Mouse (Mus musculus) embryonic facial prominence, embryonic 11.5 days (tissue): Measurements from ENCODE around the gene Pou6f1. TPM values are rescaled to one million over a fixed set of nuclear protein-coding genes. Genes with fewer than 3 reads are reported as not detected.
A peak's percentile ranks its signal among the peaks of the same experiment; 100 is the strongest.

Experiments
- ATAC-seq: fragments of 200-750 bp; cut with Nextera tagmentation; replicated peaks from 2 replicates; pipeline ENCODE4 v1.8.0; 2017; ENCODE audit warnings: low read depth; ENCODE audit not compliant: insufficient number of reproducible peaks, low FRiP score, low TSS enrichment
- DNase-seq: peaks from one replicate; pipeline ENCODE4 v3.0.0-alpha.2; 2015; ENCODE audit warnings: low spot score
- H3K27ac ChIP-seq: fragments of 300-500 bp; sonication (generic); replicated peaks from 2 replicates; pipeline ENCODE4 v1.5.1; 2014; ENCODE audit warnings: mild to moderate bottlenecking, low read depth, low read length, control low read depth
- H3K27me3 ChIP-seq: fragments of 300-500 bp; sonication (generic); 2 replicates; pipeline ENCODE4 v1.6.1; 2014; ENCODE audit warnings: mild to moderate bottlenecking, low read length, moderate library complexity, mixed read lengths; ENCODE audit not compliant: control insufficient read depth, insufficient read depth
- H3K36me3 ChIP-seq: fragments of 300-500 bp; sonication (generic); replicated peaks from 2 replicates; pipeline ENCODE4 v1.6.1; 2014; ENCODE audit warnings: low read depth, mild to moderate bottlenecking, low read length, moderate library complexity, mixed read lengths; ENCODE audit not compliant: control insufficient read depth, insufficient read depth
- H3K4me1 ChIP-seq: fragments of 300-500 bp; sonication (generic); 2 replicates; pipeline ENCODE4 v1.6.1; 2014; ENCODE audit warnings: low read length, mixed read lengths; ENCODE audit not compliant: control insufficient read depth, insufficient read depth
- H3K4me2 ChIP-seq: fragments of 300-500 bp; sonication (generic); 2 replicates; pipeline ENCODE4 v1.6.1; 2014; ENCODE audit warnings: low read depth, mild to moderate bottlenecking, control low read depth, low read length, moderate library complexity
- H3K4me3 ChIP-seq: fragments of 300-500 bp; sonication (generic); 2 replicates; pipeline ENCODE4 v1.5.1; 2014; ENCODE audit warnings: low read depth, low read length, control low read depth
- H3K9ac ChIP-seq: fragments of 300-500 bp; sonication (generic); replicated peaks from 2 replicates; pipeline ENCODE4 v1.6.1; 2014; ENCODE audit warnings: mild to moderate bottlenecking, control low read depth, low read length
- H3K9me3 ChIP-seq: fragments of 300-500 bp; sonication (generic); replicated peaks from 2 replicates; pipeline ENCODE4 v1.6.1; 2016; ENCODE audit warnings: mild to moderate bottlenecking, low read length, inconsistent platforms, mixed read lengths; ENCODE audit not compliant: control insufficient read depth
- WGBS: fragments of 180-500 bp; shearing (Covaris S2); extraction: QIAGEN DNeasy Blood & Tissue Kit; methylation state at CpG from one replicate; pipeline ENCODE4 v1.1.7; 2014; 5-methylcytosine and 5-hydroxymethylcytosine counted together
- polyA plus RNA-seq: library from polyadenylated mRNA; unstranded; fragments of >200 nt; fragmentation: Nextera tagmentation; extraction: Ambion mirVana; gene quantifications from 2 replicates; pipeline ENCODE4 v1.2.1, GENCODE M21; 2014

The Pou6f1 gene
- polyA plus RNA-seq, 1 experiment from 2014 or later, result 5.9 TPM

GRCm38 (mm10) chr15:100569239-100569638 lies 30.5 kb downstream of the Pou6f1 start:
- DNase-seq, result no peak
- no peak overlapping the region for H3K4me3 ChIP-seq
- no peaks in the 10 kb centered on the region for H3K36me3 ChIP-seq
- no peaks in the 10 kb centered on the region for H3K9me3 ChIP-seq
- H3K27me3 ChIP-seq, result no peaks in the 10 kb centered on the region
- ATAC-seq, result no peak
- WGBS, result 70% methylated on average over 3 of the region's 3 CpGs
- H3K4me1 ChIP-seq, result no peaks in the 10 kb centered on the region
- no peak overlapping the region for H3K27ac ChIP-seq
- H3K4me2 ChIP-seq, result no peak overlapping the region
- H3K9ac ChIP-seq, result no peak overlapping the region

- Histone ChIP-seq H3K9me3 (no peaks in the 10 kb centered on the region), H3K4me1 (no peaks in the 10 kb centered on the region), H3K27ac (no peak overlapping the region), H3K27me3 (no peaks in the 10 kb centered on the region), H3K4me3 (no peak overlapping the region), H3K9ac (no peak overlapping the region), H3K36me3 (no peaks in the 10 kb centered on the region), H3K4me2 (no peak overlapping the region)
- 65% methylated on average over 2 of the region's 2 CpGs for WGBS
- ATAC-seq, result no peak
- DNase-seq, result no peak
Measured at GRCm38 (mm10) chr15:100566531-100566930, 33.3 kb downstream of the Pou6f1 start.

GRCm38 (mm10) chr15:100557705-100558433 lies 41.9 kb downstream of the Pou6f1 start:
- H3K9me3 ChIP-seq, result no peaks in the 10 kb centered on the region
- ATAC-seq (no peak), DNase-seq (no peak)
- H3K27ac ChIP-seq, result no peak overlapping the region
- no peaks in the 10 kb centered on the region for H3K4me1 ChIP-seq
- no peaks in the 10 kb centered on the region for H3K36me3 ChIP-seq
- H3K9ac ChIP-seq, result no peak overlapping the region
- no peak overlapping the region for H3K4me3 ChIP-seq
- H3K27me3 ChIP-seq, result no peaks in the 10 kb centered on the region
- WGBS, result 81% methylated on average over 5 of the region's 5 CpGs
- no peak overlapping the region for H3K4me2 ChIP-seq

DNA sequence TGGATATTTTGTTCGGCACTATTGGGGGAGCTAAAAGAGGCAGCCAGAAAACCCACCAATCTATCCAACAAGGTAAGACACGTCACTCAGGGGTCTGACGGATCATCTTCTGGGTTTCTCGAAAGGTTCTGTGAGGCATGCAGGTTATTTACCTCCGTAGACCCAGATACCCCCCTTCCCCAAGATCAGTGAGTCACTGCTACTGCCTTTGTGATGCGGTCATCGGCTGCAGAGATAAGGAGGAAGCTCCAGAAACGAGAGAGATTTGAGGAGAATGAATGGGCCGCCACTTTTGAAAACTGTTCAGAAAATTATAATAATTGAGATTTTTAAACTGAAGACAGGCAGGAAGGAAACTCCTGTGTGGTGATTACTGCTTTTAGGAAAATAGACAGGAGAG lies 43.4 kb downstream of the Pou6f1 start:
- no peak overlapping the region for H3K27ac ChIP-seq
- H3K4me3 ChIP-seq, result no peak overlapping the region
- ATAC-seq (no peak), DNase-seq (no peak)
- H3K9me3 ChIP-seq, result no peaks in the 10 kb centered on the region
- no peaks in the 10 kb centered on the region for H3K36me3 ChIP-seq
- no peak overlapping the region for H3K4me2 ChIP-seq
- no peaks in the 10 kb centered on the region for H3K4me1 ChIP-seq
- H3K9ac ChIP-seq, result no peak overlapping the region
- WGBS, result 89% methylated on average over 9 of the region's 9 CpGs
- H3K27me3 ChIP-seq, result no peaks in the 10 kb centered on the region

- H3K27me3 ChIP-seq, result no peaks in the 10 kb centered on the region
- H3K9ac ChIP-seq, result no peak overlapping the region
- no peaks in the 10 kb centered on the region for H3K9me3 ChIP-seq
- H3K36me3 ChIP-seq, result no peaks in the 10 kb centered on the region
- ATAC-seq, result no peak
- no peak for DNase-seq
- no peak overlapping the region for H3K27ac ChIP-seq
- H3K4me2 ChIP-seq, result no peak overlapping the region
- whole genome bisulfite sequencing, result 92% methylated on average over 5 of the region's 5 CpGs
- no peak overlapping the region for H3K4me3 ChIP-seq
- no peaks in the 10 kb centered on the region for H3K4me1 ChIP-seq
Measured at GRCm38 (mm10) chr15:100555965-100556364, 43.8 kb downstream of the Pou6f1 start.

DNA sequence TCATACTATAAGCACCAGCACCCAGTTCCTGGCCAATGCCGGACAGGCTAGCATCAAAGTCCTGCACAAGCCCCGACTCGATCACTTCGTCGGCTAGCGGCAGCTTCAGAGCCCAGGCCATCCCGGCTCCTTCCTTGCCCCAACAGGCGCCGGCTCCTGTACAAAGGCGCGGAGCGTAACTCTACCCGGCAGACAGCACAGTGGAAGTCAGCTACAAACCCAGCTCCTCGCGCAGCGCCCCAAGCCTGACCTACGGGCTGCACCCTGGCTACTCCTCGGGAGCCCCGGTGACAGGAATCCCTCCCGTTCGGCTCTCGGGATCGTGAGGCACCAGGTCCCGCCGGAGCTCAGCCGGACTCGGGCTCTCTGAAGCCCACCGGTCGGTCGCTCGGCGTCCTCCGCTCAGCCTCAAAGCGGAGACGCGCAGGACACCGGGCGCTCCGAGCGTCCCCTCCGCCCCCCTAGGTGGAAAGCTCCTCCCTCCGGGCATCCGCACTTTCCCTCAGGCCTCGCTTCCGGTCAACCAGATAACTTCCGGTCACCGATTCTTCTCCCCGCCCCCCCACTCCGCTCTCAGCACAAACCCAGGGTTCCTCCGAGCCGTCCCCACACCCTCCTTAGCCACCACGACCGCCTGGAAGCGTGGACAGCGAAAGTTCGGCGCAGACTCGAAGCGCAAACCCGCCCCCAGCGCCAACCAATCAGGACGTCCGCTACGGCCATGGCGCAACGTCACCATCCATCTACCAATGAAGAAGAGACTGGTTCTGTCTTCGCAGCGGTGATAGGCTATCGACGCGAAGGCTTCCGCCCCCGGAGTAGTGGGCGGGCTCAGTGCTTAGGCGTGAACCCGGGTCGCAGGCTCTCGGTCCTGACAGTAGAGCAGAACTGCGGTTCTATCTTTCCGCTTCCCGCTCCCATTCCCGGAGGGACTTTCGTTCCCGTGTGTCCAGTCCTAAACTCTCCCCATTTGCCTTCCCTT lies 48.2 kb downstream of the Pou6f1 start, which contains the start of gene Tfcp2:
Tfcp2 (minus strand) TSS at position 683 of the 982 bp plus-strand sequence.
- no peaks in the 10 kb centered on the region for H3K36me3 ChIP-seq
- ATAC-seq, result peak; percentile 98

GRCm38 (mm10) chr15:100550280-100550679 lies 49.5 kb downstream of the Pou6f1 start:
- DNase-seq (no peak), ATAC-seq (no peak)
- Histone ChIP-seq H3K27ac (no peak overlapping the region), H3K4me1 (no peaks in the 10 kb centered on the region), H3K9me3 (no peaks in the 10 kb centered on the region), H3K9ac (no peak overlapping the region), H3K27me3 (no peaks in the 10 kb centered on the region), H3K36me3 (no peaks in the 10 kb centered on the region), H3K4me2 (no peak overlapping the region; the same call in 1 of the 2 replicates), H3K4me3 (peak overlapping the region; percentile 2; the same call in 1 of the 2 replicates)
- WGBS, result 92% methylated on average over 4 of the region's 4 CpGs

More for the DNA sequence above, 48.2 kb downstream of the Pou6f1 start, which contains the start of gene Tfcp2:
- peak within 1 kb of the TSS; percentile 81 for H3K4me2 ChIP-seq
- peak within 1 kb of the TSS; percentile 90 for H3K9ac ChIP-seq
- H3K9me3 ChIP-seq, result no peaks in the 10 kb centered on the region
- peak; percentile 98 for DNase-seq
- H3K4me3 ChIP-seq, result peak within 1 kb of the TSS; percentile 85
- H3K27me3 ChIP-seq, result no peaks in the 10 kb centered on the region
- peak within 1 kb of the TSS; percentile 90 for H3K27ac ChIP-seq
- H3K4me1 ChIP-seq, result no peaks in the 10 kb centered on the region
- WGBS, result under 1% methylated on average over 84 of the region's 84 CpGs
